Mouse (Mus musculus) megakaryocyte-erythroid progenitor cell, adult 5-6 weeks (primary cell): ENCODE results near the gene Ces1d. TPM values are rescaled to one million over a fixed set of nuclear protein-coding genes. Genes with fewer than 3 reads are reported as not detected.

Source experiments
- ATAC-seq: replicated peaks from 2 replicates; pipeline ENCODE4 v1.8.0; 2016; ENCODE audit warnings: mild to moderate bottlenecking, inconsistent platforms; ENCODE audit not compliant: severe bottlenecking, poor library complexity, low FRiP score, low TSS enrichment
- total RNA-seq, 2 experiments: library from RNA; stranded (forward) in 1 of 2; stranded (reverse) in 1 of 2; fragments of 200-1000, 215-1000 nt in 1 of 2; fragments of >200 nt in 1 of 2; fragmentation: Nextera tagmentation in 1 of 2; gene quantifications; 2 replicates each; pipeline ENCODE4 v1.2.3; 2014 to 2017

Gene Ces1d
- total RNA-seq, 2 experiments from 2014 or later, result not detected

DNA sequence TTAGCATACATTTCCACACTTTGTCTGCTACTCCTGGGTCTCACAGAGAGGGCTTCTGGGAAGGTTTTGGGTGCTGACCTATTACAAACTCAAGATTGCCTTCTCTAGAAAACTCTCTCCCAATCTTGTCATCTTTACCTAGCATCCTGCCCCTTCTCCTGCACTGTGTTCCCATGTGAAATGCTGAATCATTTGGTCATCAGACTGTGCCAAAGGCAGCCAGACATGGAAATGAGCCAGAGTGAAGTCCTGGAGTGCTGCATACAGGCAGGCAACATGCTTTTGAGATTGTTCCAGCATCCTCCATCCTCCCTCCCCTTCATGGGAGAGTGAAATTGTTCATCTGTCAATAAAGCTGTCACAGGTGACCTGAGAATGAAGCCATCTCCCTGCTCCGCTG, 46.2 kb downstream of the Ces1d start:
- no peak for ATAC-seq

- no peak for ATAC-seq
Observed at GRCm38 (mm10) chr8:93147331-93147730, 50.3 kb downstream of the Ces1d start.

GRCm38 (mm10) chr8:93140696-93141095, 56.9 kb downstream of the Ces1d start:
- ATAC-seq, result peak; percentile 71; the same call in 1 of the 2 replicates

- ATAC-seq, result no peak
Observed at GRCm38 (mm10) chr8:93132196-93132595, 65.4 kb downstream of the Ces1d start.

DNA sequence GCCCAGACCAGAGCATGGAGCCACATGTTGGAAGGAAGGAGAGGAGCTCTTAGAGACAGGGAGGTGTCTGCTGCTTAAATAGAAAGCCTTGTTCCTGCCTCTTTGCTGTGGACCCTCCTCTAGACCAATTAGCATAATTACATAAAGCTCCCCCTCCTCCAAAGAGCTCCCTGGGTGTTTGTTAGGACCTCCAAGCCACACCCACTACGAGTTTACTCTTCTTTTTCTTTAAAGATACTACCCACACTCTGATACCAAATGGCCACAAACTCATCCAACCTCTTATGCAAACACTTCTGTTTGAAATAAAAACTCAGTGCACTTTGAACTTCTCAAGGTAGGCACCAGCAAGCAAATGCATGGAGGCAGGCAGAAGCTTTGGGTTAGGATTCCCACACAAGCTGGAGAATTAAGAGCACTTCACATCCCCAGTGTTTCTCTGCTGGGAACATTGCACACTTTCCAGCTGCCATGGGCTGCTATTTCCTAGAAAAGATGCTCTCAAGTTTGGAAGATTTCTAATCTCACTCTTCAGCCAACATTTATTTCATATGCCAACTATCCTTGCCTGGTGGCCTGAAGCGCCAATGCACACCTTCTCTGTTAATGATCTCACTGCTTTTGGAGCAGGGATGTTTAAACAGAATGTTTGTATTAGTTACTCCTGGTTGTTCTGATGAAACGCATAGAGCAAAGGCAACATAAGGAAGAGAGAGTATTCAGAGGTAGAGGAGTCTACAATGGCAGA, 66.2 kb downstream of the Ces1d start, which contains the start of gene Ces1c:
TSS of gene Ces1c (minus strand) at position 51 of the 748 bp plus-strand sequence.
- ATAC-seq, result no peak

DNA sequence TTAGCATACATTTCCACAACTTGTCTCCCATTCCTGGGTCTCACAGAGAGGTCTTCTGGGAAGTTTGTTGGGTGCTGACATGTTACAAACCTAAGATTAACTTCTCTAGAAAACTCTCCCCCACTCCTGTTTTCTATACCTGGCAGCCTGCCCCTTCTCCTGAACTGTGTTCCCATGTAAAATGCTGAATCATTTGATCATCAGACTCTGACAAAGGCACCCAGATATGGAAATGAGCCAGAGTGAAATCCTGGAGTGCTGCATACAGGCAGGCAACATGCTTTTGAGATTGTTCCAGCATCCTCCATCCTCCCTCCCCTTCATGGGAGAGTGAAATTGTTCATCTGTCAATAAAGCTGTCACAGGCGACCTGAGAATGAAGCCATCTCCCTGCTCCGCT, 71.2 kb downstream of the Ces1d start:
- ATAC-seq, result no peak

DNA sequence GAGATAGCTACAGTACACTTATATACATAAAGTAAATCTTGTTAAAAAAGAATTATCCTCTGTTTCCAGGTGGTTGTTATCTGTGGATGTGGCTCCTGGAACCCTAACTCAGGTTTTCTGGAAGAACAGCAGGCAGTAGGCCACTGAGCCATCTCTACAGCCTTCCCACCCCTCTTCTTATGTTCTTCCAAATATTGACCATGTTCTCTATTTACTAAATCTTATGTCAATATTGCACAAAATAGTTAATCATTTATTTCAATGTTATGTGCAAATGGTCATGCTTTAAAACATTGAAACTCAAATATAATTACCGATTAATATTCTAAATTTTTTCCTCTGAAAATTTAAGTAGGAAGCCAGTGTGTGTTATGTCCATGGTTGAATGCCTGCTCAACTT, 75.6 kb downstream of the Ces1d start:
- ATAC-seq, result no peak

Other genes starting within 250 kb of the Ces1d start
- gene Slc6a2, start 237.8 kb downstream of the Ces1d start, total RNA-seq (2014; fragmentation: Nextera tagmentation), result not detected in 2 replicates
- not detected in 2 replicates for gene Slc6a2, start 237.8 kb downstream of the Ces1d start, total RNA-seq (2017)
- not detected in 2 replicates for gene Ces1a, start 149.6 kb downstream of the Ces1d start, total RNA-seq (2014; fragmentation: Nextera tagmentation)
- gene Ces1a, start 149.6 kb downstream of the Ces1d start, total RNA-seq (2017), result not detected in 2 replicates
- not detected in 2 replicates for gene Ces1b, start 117.8 kb downstream of the Ces1d start, total RNA-seq (2014; fragmentation: Nextera tagmentation)
- gene Ces1b, start 117.8 kb downstream of the Ces1d start, total RNA-seq (2017), result not detected in 2 replicates
- not detected in 2 replicates for gene Ces1c, start 66.6 kb downstream of the Ces1d start, total RNA-seq (2014; fragmentation: Nextera tagmentation)
- not detected in 2 replicates for gene Ces1c, start 66.6 kb downstream of the Ces1d start, total RNA-seq (2017)
- gene Ces1e, start 31.8 kb upstream of the Ces1d start, total RNA-seq (2014; fragmentation: Nextera tagmentation), result not detected in 2 replicates
- gene Ces1e, start 31.8 kb upstream of the Ces1d start, total RNA-seq (2017), result not detected in 2 replicates
- not detected in 2 replicates for gene Ces1f, start 81.9 kb upstream of the Ces1d start, total RNA-seq (2014; fragmentation: Nextera tagmentation)
- not detected in 2 replicates for gene Ces1f, start 81.9 kb upstream of the Ces1d start, total RNA-seq (2017)
- not detected in 2 replicates for gene Ces1g, start 139.5 kb upstream of the Ces1d start, total RNA-seq (2014; fragmentation: Nextera tagmentation)
- gene Ces1g, start 139.5 kb upstream of the Ces1d start, total RNA-seq (2017), result not detected in 2 replicates
- not detected in 2 replicates for gene Ces1h, start 181.9 kb upstream of the Ces1d start, total RNA-seq (2014; fragmentation: Nextera tagmentation)
- gene Ces1h, start 181.9 kb upstream of the Ces1d start, total RNA-seq (2017), result not detected in 2 replicates